Mouse (Mus musculus): ENCODE measurements at regions not wholly inside any gene's neighbourhood (a gene's known extent, or its start where the extent isn't known, plus 50 kb on each side); places are given as distances from the start of the nearest gene placed in this dataset.

- no peak overlapping the region for H3K27ac ChIP-seq (ENCODE audit: insufficient read depth, low read depth, low read length, poor library complexity, severe bottlenecking)
- no peaks in the 10 kb centered on the region for H3K4me1 ChIP-seq (ENCODE audit: control insufficient read depth in 2 of 2, insufficient read depth in 2 of 2, low read length in 2 of 2, poor library complexity in 1 of 2)
- no peaks in the 10 kb centered on the region for H3K36me3 ChIP-seq (ENCODE audit: control insufficient read depth, insufficient read depth, low read length, poor library complexity, severe bottlenecking)
- in situ Hi-C loops (cut with MboI; ENCODE audit: low sequenced_read_pairs in 2 of 2, unreplicated experiment in 2 of 2): no loop called here
- no peak for TF ChIP-seq MAFK (IDR thresholded peaks at IDR 0.05; ENCODE audit: insufficient read depth, low read depth, low read length)
- no peak for TF ChIP-seq HCFC1 (IDR thresholded peaks at IDR 0.05; ENCODE audit: borderline replicate concordance, insufficient read depth, low read length)
- no peak for TF ChIP-seq ZC3H11A (IDR thresholded peaks at IDR 0.05; ENCODE audit: borderline replicate concordance, low read depth, low read length)
- no peak for TF ChIP-seq ZNF384 (IDR thresholded peaks at IDR 0.05; ENCODE audit: low read depth, low read length)
- TF ChIP-seq CHD2 (IDR thresholded peaks at IDR 0.05; ENCODE audit: low read depth, low read length): no peak
- H3K9ac ChIP-seq (ENCODE audit: insufficient read depth, low read depth, low read length, poor library complexity, severe bottlenecking): no peak overlapping the region
- DNase-seq (ENCODE audit: low read depth, low spot score): no peak
- H3K9me3 ChIP-seq (ENCODE audit: control insufficient read depth, insufficient read depth, low read depth, low read length): no peaks in the 10 kb centered on the region
- no peak overlapping the region for H3K4me3 ChIP-seq (ENCODE audit: insufficient read depth in 1 of 2, low read depth in 1 of 2, low read length in 2 of 2, poor library complexity in 1 of 2, severe bottlenecking in 1 of 2)
Measured at GRCm38 (mm10) chr10:96343666-96344065, 207.3 kb downstream of the Gm5426 start.

- Histone ChIP-seq H3K36me3 (ENCODE audit: control insufficient read depth, insufficient read depth, low read length, poor library complexity, severe bottlenecking) (no peaks in the 10 kb centered on the region), H3K4me3 (ENCODE audit: insufficient read depth in 1 of 2, low read depth in 1 of 2, low read length in 2 of 2, poor library complexity in 1 of 2, severe bottlenecking in 1 of 2) (no peak overlapping the region), H3K4me1 (ENCODE audit: control insufficient read depth in 2 of 2, insufficient read depth in 2 of 2, low read length in 2 of 2, poor library complexity in 1 of 2) (no peaks in the 10 kb centered on the region), H3K27ac (ENCODE audit: insufficient read depth, low read depth, low read length, poor library complexity, severe bottlenecking) (no peak overlapping the region), H3K9ac (ENCODE audit: insufficient read depth, low read depth, low read length, poor library complexity, severe bottlenecking) (no peak overlapping the region), H3K9me3 (ENCODE audit: control insufficient read depth, insufficient read depth, low read depth, low read length) (no peaks in the 10 kb centered on the region)
- no peak for DNase-seq (ENCODE audit: low read depth, low spot score)
- TF ChIP-seq ZNF384 (IDR thresholded peaks at IDR 0.05; ENCODE audit: low read depth, low read length) (no peak), CHD2 (IDR thresholded peaks at IDR 0.05; ENCODE audit: low read depth, low read length) (no peak), ZC3H11A (IDR thresholded peaks at IDR 0.05; ENCODE audit: borderline replicate concordance, low read depth, low read length) (no peak), MAFK (IDR thresholded peaks at IDR 0.05; ENCODE audit: insufficient read depth, low read depth, low read length) (no peak), HCFC1 (IDR thresholded peaks at IDR 0.05; ENCODE audit: borderline replicate concordance, insufficient read depth, low read length) (no peak)
- in situ Hi-C loops (cut with MboI; ENCODE audit: low sequenced_read_pairs in 2 of 2, unreplicated experiment in 2 of 2): no loop called here
Measured at GRCm38 (mm10) chr10:96350692-96351091, 214.3 kb downstream of the Gm5426 start.

GRCm38 (mm10) chr10:96351320-96351719 lies 214.9 kb downstream of the Gm5426 start:
- no peak overlapping the region for H3K9ac ChIP-seq (ENCODE audit: insufficient read depth, low read depth, low read length, poor library complexity, severe bottlenecking)
- H3K27ac ChIP-seq (ENCODE audit: insufficient read depth, low read depth, low read length, poor library complexity, severe bottlenecking): no peak overlapping the region
- H3K36me3 ChIP-seq (ENCODE audit: control insufficient read depth, insufficient read depth, low read length, poor library complexity, severe bottlenecking): no peaks in the 10 kb centered on the region
- DNase-seq (ENCODE audit: low read depth, low spot score): no peak
- in situ Hi-C loops (cut with MboI; ENCODE audit: low sequenced_read_pairs in 2 of 2, unreplicated experiment in 2 of 2): no loop called here
- TF ChIP-seq ZNF384 (IDR thresholded peaks at IDR 0.05; ENCODE audit: low read depth, low read length) (no peak), HCFC1 (IDR thresholded peaks at IDR 0.05; ENCODE audit: borderline replicate concordance, insufficient read depth, low read length) (no peak), CHD2 (IDR thresholded peaks at IDR 0.05; ENCODE audit: low read depth, low read length) (no peak), MAFK (IDR thresholded peaks at IDR 0.05; ENCODE audit: insufficient read depth, low read depth, low read length) (no peak), ZC3H11A (IDR thresholded peaks at IDR 0.05; ENCODE audit: borderline replicate concordance, low read depth, low read length) (no peak)
- no peak overlapping the region for H3K4me3 ChIP-seq (ENCODE audit: insufficient read depth in 1 of 2, low read depth in 1 of 2, low read length in 2 of 2, poor library complexity in 1 of 2, severe bottlenecking in 1 of 2)
- H3K4me1 ChIP-seq (ENCODE audit: control insufficient read depth in 2 of 2, insufficient read depth in 2 of 2, low read length in 2 of 2, poor library complexity in 1 of 2): no peaks in the 10 kb centered on the region
- H3K9me3 ChIP-seq (ENCODE audit: control insufficient read depth, insufficient read depth, low read depth, low read length): no peaks in the 10 kb centered on the region

- DNase-seq (ENCODE audit: low read depth, low spot score): no peak
- in situ Hi-C loops (cut with MboI; ENCODE audit: low sequenced_read_pairs in 2 of 2, unreplicated experiment in 2 of 2): no loop called here
- no peak overlapping the region for H3K27ac ChIP-seq (ENCODE audit: insufficient read depth, low read depth, low read length, poor library complexity, severe bottlenecking)
- no peak overlapping the region for H3K4me3 ChIP-seq (ENCODE audit: insufficient read depth in 1 of 2, low read depth in 1 of 2, low read length in 2 of 2, poor library complexity in 1 of 2, severe bottlenecking in 1 of 2)
- TF ChIP-seq CHD2 (IDR thresholded peaks at IDR 0.05; ENCODE audit: low read depth, low read length): no peak
- TF ChIP-seq ZNF384 (IDR thresholded peaks at IDR 0.05; ENCODE audit: low read depth, low read length): no peak
- TF ChIP-seq MAFK (IDR thresholded peaks at IDR 0.05; ENCODE audit: insufficient read depth, low read depth, low read length): no peak
- TF ChIP-seq ZC3H11A (IDR thresholded peaks at IDR 0.05; ENCODE audit: borderline replicate concordance, low read depth, low read length): no peak
- no peak for TF ChIP-seq HCFC1 (IDR thresholded peaks at IDR 0.05; ENCODE audit: borderline replicate concordance, insufficient read depth, low read length)
- H3K9me3 ChIP-seq (ENCODE audit: control insufficient read depth, insufficient read depth, low read depth, low read length): no peaks in the 10 kb centered on the region
- no peaks in the 10 kb centered on the region for H3K4me1 ChIP-seq (ENCODE audit: control insufficient read depth in 2 of 2, insufficient read depth in 2 of 2, low read length in 2 of 2, poor library complexity in 1 of 2)
- H3K9ac ChIP-seq (ENCODE audit: insufficient read depth, low read depth, low read length, poor library complexity, severe bottlenecking): no peak overlapping the region
- H3K36me3 ChIP-seq (ENCODE audit: control insufficient read depth, insufficient read depth, low read length, poor library complexity, severe bottlenecking): no peaks in the 10 kb centered on the region
Measured at GRCm38 (mm10) chr10:96356980-96357624, 220.7 kb downstream of the Gm5426 start.

Data from ES-E14 (cell line).